In the genomic region with DNA sequence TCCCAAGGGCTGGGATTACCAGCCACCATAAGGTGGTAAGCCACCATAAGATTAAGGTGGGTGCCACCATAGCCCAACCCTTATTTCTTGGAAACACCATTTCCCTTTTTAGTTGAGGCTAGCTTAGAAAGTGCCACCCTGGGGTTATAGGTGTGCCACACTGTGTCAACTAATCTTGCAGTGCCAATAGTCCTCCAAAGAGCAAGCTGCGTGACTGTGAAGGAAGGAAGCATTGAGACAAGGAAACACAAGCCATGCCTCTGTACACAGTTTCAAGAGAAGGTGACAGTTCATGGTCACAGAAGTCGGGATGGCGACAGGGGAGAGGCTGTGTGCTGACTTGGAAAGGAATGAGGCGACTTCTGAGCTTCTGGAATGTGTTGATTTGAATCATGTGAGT, we compare ENCODE assay signal across 33 mouse cellular contexts. TPM values are rescaled to one million over a fixed set of nuclear protein-coding genes. Genes with fewer than 3 reads are reported as not detected.
"Had no signal": no experiment of that assay in that cellular context is flagged by ENCODE, and none has a peak within 500 bp of the region (broad histone marks: within the 10 kb centered on the region; RNA-seq: fewer than 3 reads in every experiment).

No protein-coding gene starts in this region.

- ATAC-seq: liver, embryonic 12.5 days; liver, postnatal 0 days; lung, postnatal 0 days; midbrain, embryonic 13.5 days; midbrain, embryonic 15.5 days; midbrain, embryonic 16.5 days had no signal

- H3K4me3 ChIP-seq: left cerebral cortex, adult 2 months; limb, embryonic 10.5 days; limb, embryonic 12.5 days; limb, embryonic 13.5 days; limb, embryonic 15.5 days; liver, embryonic 12.5 days; liver, embryonic 13.5 days; liver, embryonic 15.5 days; lung, embryonic 15.5 days; megakaryocyte, embryonic 14.5 days; midbrain, embryonic 10.5 days; midbrain, embryonic 12.5 days; midbrain, embryonic 13.5 days; midbrain, embryonic 15.5 days; myocyte had no signal

- H3K36me3 ChIP-seq: midbrain, embryonic 15.5 days had no signal

- H3K27me3 ChIP-seq: liver, embryonic 12.5 days; midbrain, embryonic 12.5 days; midbrain, embryonic 15.5 days had no signal

- H3K27ac ChIP-seq: left cerebral cortex, adult 2 months; limb, embryonic 10.5 days; limb, embryonic 12.5 days; limb, embryonic 13.5 days; limb, embryonic 15.5 days; liver, embryonic 12.5 days; liver, embryonic 13.5 days; liver, embryonic 14.5 days; liver, embryonic 15.5 days; lung, embryonic 15.5 days; macrophage; midbrain, embryonic 10.5 days; midbrain, embryonic 12.5 days; midbrain, embryonic 13.5 days; midbrain, embryonic 15.5 days had no signal

- H3K4me2 ChIP-seq: limb, embryonic 12.5 days; limb, embryonic 13.5 days; limb, embryonic 15.5 days; liver, embryonic 13.5 days; liver, embryonic 15.5 days; lung, embryonic 14.5 days; lung, embryonic 15.5 days; midbrain, embryonic 11.5 days; midbrain, embryonic 12.5 days; midbrain, embryonic 13.5 days; midbrain, embryonic 15.5 days had no signal

- DNase-seq: left cerebral cortex, postnatal 4 days; liver; liver, embryonic 13.5 days; liver, postnatal 0 days; lung, adult 18-20 months; lung, adult 2 months; lung, embryonic 14.5 days; lung, postnatal 10 days; lung, postnatal 14 days; lung, postnatal 36 days; lung, postnatal 4 days; midbrain, embryonic 14.5 days had no signal

- H3K9ac ChIP-seq: limb, embryonic 12.5 days; limb, embryonic 13.5 days; limb, embryonic 15.5 days; liver, embryonic 12.5 days; liver, embryonic 13.5 days; liver, embryonic 14.5 days; liver, embryonic 15.5 days; liver, postnatal 0 days; lung, embryonic 14.5 days; lung, embryonic 15.5 days; midbrain, embryonic 12.5 days; midbrain, embryonic 13.5 days; midbrain, embryonic 15.5 days had no signal

- H3K9me3 ChIP-seq: limb, embryonic 10.5 days; limb, embryonic 12.5 days; limb, embryonic 13.5 days; limb, embryonic 15.5 days; liver, embryonic 12.5 days; liver, embryonic 13.5 days; liver, embryonic 15.5 days; lung, embryonic 15.5 days; megakaryocyte, embryonic 14.5 days; midbrain, embryonic 10.5 days; midbrain, embryonic 12.5 days; midbrain, embryonic 13.5 days; midbrain, embryonic 15.5 days had no signal

RNA-seq across cellular contexts. Expression of gene Glis1, which starts 14.2 kb away (rescaled TPM):
- total RNA-seq: liver, adult 2 months; monocyte, adult 5-6 weeks had no signal
- polyA plus RNA-seq: macrophage had no signal
